Mouse (Mus musculus) megakaryocyte-erythroid progenitor cell, adult 5-6 weeks (primary cell): ENCODE measurements around the gene Tceal5. TPM values are rescaled to one million over a fixed set of nuclear protein-coding genes. Genes with fewer than 3 reads are reported as not detected.

Experiments
- ATAC-seq: replicated peaks from 2 replicates; pipeline ENCODE4 v1.8.0; 2016; ENCODE audit warnings: mild to moderate bottlenecking, inconsistent platforms; ENCODE audit not compliant: severe bottlenecking, poor library complexity, low FRiP score, low TSS enrichment
- total RNA-seq, 2 experiments: library from RNA; stranded (forward) in 1 of 2; stranded (reverse) in 1 of 2; fragments of 200-1000, 215-1000 nt in 1 of 2; fragments of >200 nt in 1 of 2; fragmentation: Nextera tagmentation in 1 of 2; gene quantifications; 2 replicates each; pipeline ENCODE4 v1.2.3; 2014 to 2017

The Tceal5 gene
- not detected in 2 replicates for total RNA-seq (2014; fragmentation: Nextera tagmentation)
- 0.19 TPM in 1 of 2 replicates, not detected in the other for total RNA-seq (2017)

- ATAC-seq: no peak; the same call in 1 of the 2 replicates
Measured at GRCm38 (mm10) chrX:136203664-136204066, at the start of gene Tceal5. Tceal5 (minus strand) TSS chrX:136203876.

DNA sequence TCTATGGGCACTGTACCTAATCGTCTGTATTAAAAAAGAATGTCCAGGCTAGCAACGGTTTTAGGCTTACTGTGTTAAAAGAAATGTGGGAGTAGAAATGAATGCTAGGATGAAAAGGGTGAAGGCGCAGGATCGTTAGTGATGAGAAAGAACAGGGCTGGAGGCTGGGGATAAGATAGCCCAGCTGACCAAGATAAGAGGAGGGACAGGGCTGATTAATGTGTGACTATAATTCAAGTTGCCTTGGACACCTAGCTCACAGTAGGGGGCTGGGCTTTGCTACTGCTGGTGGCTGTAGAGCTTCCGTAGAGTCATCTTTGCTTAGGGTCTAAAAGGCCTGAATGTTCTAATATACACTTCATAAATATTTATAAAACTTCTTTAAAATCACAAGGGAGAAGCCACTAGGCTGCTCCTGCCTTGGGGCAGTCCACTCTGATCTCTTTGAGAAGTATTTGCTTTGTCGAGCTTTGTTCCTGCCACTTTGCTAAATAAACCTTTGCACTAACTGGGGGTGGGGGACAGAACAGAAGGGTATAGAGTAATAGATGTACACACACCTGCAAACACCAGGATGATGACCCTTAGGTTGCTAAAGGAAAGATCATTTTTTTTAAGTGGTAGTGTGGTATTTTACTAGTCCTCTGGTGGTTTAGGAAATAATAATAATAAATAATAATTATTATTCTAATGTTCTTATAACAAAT lies 48.5 kb upstream of the Tceal5 start:
- peak; percentile 93 for ATAC-seq

DNA sequence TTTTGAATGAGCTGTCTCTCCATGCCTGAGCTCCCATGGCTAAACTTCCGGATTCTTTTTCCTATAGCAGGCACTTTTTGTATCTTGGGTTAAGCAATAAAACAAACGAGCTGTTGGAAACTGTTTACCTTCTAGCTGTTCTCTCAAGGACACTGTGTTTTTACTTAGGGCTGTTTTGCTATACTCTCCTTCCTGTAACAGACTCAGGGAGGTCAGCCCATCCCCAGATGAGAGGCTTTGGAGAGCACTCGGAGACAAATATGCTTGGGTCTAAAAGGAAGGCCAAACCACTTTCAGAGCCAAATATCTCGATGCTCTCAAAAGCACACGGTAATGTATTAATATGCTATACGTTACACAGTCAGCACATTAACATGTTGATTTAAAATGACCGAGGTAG lies 46.0 kb upstream of the Tceal5 start:
- ATAC-seq: no peak

- no peak for ATAC-seq
Measured at GRCm38 (mm10) chrX:136248811-136249210, 45.1 kb upstream of the Tceal5 start.

DNA sequence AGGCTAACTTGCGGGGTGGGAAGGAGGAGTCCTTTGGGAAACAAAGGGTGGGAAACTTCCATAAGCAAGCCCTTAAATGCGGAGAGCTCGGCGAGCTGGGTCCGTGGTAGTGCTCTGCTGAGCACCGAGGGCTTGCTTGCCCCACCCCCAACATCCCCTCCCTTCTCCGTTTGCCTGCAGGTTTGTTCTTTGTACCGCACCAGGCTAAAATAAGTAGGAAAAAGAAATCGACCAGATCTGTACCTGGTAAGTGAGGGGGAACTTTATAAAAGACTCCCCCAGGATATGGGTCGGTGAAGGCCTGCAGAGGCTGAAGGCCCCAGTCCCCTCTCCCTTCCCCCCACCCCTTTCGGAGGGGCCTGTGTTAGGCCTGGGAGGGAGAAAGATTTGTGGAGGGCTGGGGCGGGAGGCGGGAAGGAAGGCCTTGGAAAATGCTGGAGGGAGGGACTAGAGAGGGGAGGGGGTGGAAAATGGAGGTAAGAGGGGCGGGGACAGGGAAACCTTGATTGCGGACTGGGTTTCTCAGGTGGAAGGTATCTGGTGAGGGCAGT lies 41.9 kb upstream of the Tceal5 start:
- ATAC-seq: peak; percentile 31; the same call in 1 of the 2 replicates

DNA sequence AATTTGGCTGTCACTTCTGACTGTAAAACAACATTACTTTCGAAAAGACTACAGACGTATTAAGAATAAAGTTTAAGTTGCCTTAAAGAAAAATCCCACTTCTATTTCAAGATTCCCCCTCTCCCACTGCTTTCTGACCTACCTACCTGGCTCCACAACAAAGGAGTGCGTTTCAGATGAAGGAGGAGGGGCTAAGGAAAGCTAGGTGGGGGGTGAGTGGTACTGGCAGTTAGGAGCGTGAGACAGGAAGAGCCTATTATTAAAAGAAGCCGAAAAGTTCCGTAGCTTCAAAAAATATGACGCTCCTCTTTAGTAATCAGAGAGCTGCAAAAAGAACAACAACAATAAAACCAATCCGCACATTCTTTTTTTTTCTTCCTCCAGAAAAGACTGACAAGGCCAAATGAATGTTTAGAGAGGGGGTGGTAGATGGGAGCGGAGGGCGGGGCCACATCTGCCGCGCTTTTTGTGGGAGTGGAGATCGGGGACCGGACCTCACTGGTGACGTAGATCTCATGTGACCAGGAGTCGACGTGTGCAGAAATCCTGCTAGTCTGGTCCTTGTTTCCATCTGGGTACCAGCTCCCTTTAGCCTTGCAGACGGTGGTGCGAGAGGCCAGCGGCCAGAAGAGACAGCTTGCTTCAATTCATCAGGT lies 41.0 kb upstream of the Tceal5 start, which contains the start of gene Tceal9:
Tceal9 (plus strand) TSS at position 506 of the 656 bp plus-strand sequence.
- peak; percentile 100 for ATAC-seq

DNA sequence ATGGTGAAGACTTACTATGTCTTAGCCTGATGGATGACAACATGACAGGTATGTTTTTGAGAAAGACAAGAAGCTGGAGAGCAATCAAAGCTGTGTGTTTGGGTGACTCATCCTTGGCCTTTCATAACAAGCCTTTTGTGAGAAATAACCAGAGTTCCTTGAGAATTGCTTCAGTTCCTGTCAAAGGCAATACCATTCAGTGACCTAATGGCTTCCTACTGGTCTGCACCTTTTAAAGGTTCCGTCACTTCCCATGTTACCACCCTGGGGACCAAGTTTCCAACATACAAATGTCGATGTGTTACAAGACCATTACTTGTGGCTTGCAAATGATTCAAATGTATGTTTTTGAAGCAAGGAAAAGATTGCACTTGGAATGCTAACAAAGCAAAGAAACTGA lies 39.5 kb upstream of the Tceal5 start:
- no peak for ATAC-seq

- ATAC-seq: no peak
Measured at GRCm38 (mm10) chrX:136238118-136238517, 34.4 kb upstream of the Tceal5 start.

DNA sequence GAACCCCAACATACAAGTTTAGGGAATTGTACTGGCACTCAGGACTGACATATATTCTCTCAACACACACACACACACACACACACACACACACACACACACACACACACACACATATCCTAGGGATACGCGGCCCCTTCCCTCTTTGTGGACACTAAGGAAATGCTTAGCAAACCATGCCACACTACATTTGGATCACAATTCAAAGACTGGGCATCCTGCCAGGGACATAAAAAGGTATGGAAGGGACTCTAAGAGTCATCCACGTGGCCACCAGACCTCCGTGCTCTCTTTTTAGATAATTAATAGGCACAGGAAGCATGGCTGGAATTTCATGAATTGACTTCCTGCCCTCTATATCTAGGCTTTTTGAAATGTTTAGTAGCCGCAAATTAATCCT lies 24.1 kb upstream of the Tceal5 start:
- no peak for ATAC-seq

DNA sequence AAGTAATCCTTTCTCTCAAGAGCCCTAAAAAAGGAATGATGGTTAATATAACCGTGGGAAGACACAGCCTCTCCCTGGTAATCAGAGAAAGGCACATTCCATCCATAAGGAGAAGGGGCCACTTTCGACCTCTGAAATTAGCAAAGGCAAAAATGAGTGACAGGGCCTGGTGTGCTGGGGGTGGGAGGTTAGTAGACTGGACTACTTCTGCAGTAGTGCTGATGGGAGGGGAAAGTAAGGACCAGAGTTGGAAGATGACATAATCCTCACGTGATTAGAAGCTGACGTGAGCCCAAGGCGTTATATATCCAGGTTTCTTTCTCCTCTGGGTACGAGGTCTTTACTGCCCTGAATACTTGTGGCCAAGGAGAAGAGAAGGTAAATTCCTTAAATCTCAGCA lies 20.0 kb upstream of the Tceal5 start:
- no peak for ATAC-seq

DNA sequence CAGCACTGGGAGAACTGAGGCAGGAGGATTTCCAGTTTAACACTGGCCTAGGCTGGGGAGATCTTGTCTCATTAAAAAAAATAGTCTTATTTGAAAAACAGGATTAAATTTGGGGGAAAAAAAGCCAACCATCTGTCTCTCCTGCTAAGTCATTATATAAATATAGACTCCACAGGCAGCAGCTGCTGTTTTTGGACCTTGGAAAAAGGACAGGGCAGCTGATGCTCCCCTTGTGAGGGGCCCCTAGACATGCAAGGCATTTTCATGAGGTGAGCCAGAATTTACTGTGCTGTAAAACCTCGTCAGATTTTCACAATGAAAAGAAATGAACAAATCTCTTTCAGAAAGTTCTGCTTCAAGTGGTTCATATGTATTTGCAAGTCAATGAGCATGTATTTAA lies 12.6 kb upstream of the Tceal5 start:
- ATAC-seq: no peak

- peak; percentile 77 for ATAC-seq
Measured at GRCm38 (mm10) chrX:136214729-136215677, 11.3 kb upstream of the Tceal5 start, which contains the start of the genes Tceal7 and Bex1. Tceal7 (plus strand) TSS chrX:136214779. Bex1 (minus strand) TSS chrX:136215513.

DNA sequence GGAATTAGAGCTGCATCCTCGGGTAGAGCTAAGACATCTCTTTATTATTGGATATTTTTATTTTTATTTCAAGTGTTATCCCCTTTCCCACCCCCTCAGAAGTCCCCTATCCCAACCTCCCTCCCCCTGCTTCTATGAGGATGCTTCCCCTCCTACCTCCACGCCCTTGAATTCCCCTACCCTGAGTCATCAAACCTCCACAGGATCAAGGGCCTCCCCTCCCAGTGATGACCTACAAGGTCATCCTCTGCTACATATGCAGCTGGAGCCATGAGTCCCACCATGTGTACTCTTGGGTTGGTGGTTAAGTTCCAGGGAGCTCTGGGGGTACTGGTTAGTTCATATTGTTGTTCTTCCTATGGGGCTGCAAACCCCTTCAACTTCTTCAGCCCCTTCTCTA lies 9.7 kb upstream of the Tceal5 start:
- ATAC-seq: no peak

DNA sequence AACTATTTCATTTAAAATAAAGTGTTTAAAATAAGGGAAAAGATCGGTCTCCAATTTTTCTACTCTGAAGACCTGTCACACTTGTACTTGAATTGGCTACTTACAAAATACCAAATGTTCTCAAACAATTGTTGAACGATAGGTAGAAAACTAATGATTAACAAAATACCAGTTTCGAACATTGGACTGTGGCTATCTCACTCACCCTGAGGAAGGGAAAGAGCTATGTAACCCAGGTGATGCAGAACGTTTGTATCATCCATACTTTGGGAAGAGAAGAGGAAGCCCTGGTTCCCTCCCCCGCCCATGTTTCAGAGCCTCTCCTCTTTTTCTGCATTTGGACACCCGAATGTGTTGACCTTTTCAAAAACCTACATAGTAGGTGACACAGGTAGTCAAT lies 730 bp upstream of the Tceal5 start:
- ATAC-seq: no peak

- ATAC-seq: no peak
Measured at GRCm38 (mm10) chrX:136203257-136203656, 419 bp downstream of the Tceal5 start.

GRCm38 (mm10) chrX:136196873-136197272 lies 6.8 kb downstream of the Tceal5 start:
- ATAC-seq: peak; percentile 85

DNA sequence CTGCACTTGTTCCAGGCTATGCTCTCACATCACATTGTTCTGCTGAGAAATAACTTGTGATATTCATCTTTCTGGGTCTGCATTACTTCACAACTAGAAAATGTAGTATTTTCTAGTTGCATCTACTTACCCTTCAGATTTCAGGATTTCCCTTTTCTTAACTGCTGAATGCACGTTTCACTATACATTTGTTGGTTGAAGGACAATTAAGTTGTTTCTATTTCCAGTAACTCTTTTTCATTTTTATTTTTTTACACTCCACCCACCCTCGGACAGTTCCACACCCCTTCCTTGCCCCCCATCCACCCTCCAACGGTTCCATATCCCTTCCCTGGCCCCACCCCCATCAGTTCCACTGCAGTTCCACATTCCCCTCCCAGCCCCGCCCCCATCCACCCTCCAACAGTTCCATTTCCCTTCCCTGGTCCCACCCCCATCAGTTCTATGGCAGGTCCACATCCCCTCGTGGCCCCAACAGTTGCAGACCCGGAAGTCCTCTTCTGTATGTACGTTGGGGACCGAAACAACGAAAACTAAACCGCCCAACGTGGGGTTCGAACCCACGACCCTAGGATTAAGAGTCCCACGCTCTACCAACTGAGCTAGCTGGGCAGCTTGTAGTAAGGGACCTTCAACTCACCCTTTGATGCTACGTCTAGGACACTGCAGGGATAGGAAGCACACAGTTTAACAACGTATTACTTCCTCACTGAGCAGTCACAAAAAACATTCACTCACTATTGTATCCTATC lies 8.3 kb downstream of the Tceal5 start:
- ATAC-seq: no peak

GRCm38 (mm10) chrX:136183107-136183506 lies 20.6 kb downstream of the Tceal5 start:
- no peak for ATAC-seq
